Mouse (Mus musculus) hindbrain, embryonic 13.5 days (tissue): ENCODE results near the gene Marveld1. TPM values are rescaled to one million over a fixed set of nuclear protein-coding genes. Genes with fewer than 3 reads are reported as not detected.

ENCODE experiments used
- ATAC-seq: fragments of 200-750 bp; cut with Nextera tagmentation; 2 replicates; pipeline ENCODE4 v1.8.0; 2017; ENCODE audit warnings: moderate TSS enrichment; ENCODE audit not compliant: low FRiP score
- H3K27ac ChIP-seq: fragments of 300-500 bp; sonication (generic); 2 replicates; pipeline ENCODE4 v1.5.1; 2015; ENCODE audit warnings: inconsistent platforms, mild to moderate bottlenecking, moderate library complexity
- H3K27me3 ChIP-seq: fragments of 300-500 bp; sonication (generic); 2 replicates; pipeline ENCODE4 v1.6.1; 2015; ENCODE audit warnings: mild to moderate bottlenecking, inconsistent platforms
- H3K36me3 ChIP-seq: fragments of 300-500 bp; sonication (generic); 2 replicates; pipeline ENCODE4 v1.6.1; 2015; ENCODE audit warnings: mild to moderate bottlenecking, inconsistent platforms
- H3K4me1 ChIP-seq: fragments of 300-500 bp; sonication (generic); replicated peaks from 2 replicates; pipeline ENCODE4 v1.6.1; 2015; ENCODE audit warnings: inconsistent platforms
- H3K4me2 ChIP-seq: fragments of 300-500 bp; sonication (generic); 2 replicates; pipeline ENCODE4 v1.6.1; 2015; ENCODE audit warnings: inconsistent platforms, mild to moderate bottlenecking, moderate library complexity
- H3K4me3 ChIP-seq: fragments of 300-500 bp; sonication (generic); 2 replicates; pipeline ENCODE4 v1.5.1; 2015; ENCODE audit warnings: mild to moderate bottlenecking, inconsistent platforms
- H3K9ac ChIP-seq: fragments of 300-500 bp; sonication (generic); 2 replicates; pipeline ENCODE4 v1.6.1; 2015; ENCODE audit warnings: mild to moderate bottlenecking, inconsistent platforms
- H3K9me3 ChIP-seq: fragments of 300-500 bp; sonication (generic); 2 replicates; pipeline ENCODE4 v1.6.1; 2016; ENCODE audit warnings: inconsistent platforms
- WGBS: fragments of 180-500 bp; shearing (Covaris S2); methylation state at CpG from one replicate; pipeline ENCODE4 v1.1.7; 2015; 5-methylcytosine and 5-hydroxymethylcytosine counted together
- polyA plus RNA-seq: library from polyadenylated mRNA; unstranded; fragments of >200 nt; fragmentation: Nextera tagmentation; extraction: Ambion mirVana; gene quantifications from 2 replicates; pipeline ENCODE4 v1.2.1, GENCODE M21; 2015

Gene Marveld1
- polyA plus RNA-seq, 1 experiment from 2014 or later, result 1.5 TPM

DNA sequence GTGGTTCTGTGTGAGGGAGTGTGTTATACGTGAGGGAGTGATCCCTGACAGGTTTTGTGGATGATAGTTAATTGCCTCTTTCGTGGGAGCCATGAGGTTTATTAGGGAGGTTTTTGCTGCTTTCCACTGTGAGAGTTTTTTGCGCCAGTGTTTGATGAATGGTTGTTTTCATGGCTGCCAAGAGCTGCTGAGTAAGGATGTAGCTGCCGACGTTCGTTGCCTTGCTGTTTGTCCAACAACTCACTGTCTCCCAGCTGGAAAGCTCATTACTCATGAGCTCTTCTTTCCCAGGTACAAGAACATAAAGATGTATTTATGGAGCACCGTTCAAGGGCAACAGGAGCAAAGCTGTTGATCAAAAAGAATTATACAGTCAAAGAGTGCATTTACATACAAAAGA lies 17.0 kb downstream of the Marveld1 start:
- no peak overlapping the region for H3K4me2 ChIP-seq
- peaks cover 18% of the 10 kb centered on the region for H3K4me1 ChIP-seq
- WGBS, result 26% methylated on average over 7 of the region's 7 CpGs
- no peaks in the 10 kb centered on the region for H3K9me3 ChIP-seq
- H3K9ac ChIP-seq, result no peak overlapping the region
- no peak for ATAC-seq
- H3K27me3 ChIP-seq, result peaks cover 22% of the 10 kb centered on the region
- no peaks in the 10 kb centered on the region for H3K36me3 ChIP-seq
- H3K4me3 ChIP-seq, result no peak overlapping the region
- no peak overlapping the region for H3K27ac ChIP-seq

DNA sequence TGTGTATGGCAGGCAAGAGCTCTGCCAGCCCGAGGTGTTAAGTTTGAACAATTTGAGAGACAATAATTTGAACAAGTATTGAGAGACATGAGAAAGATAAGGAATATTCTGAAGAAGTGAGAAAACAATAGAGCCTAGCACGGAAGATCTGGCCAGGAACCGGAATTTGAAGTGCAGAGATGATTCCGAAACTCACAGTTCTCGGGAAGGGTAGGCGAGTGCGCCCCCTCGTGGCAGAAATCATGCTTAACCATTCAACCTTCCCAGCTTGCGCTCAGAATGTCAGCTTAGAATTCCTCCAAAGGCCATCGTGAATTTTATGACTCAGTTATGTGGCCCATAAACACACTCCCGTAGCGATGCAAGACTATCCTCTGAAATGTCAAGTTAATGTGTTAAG lies 18.9 kb downstream of the Marveld1 start:
- H3K36me3 ChIP-seq, result no peaks in the 10 kb centered on the region
- H3K27me3 ChIP-seq, result peaks cover 26% of the 10 kb centered on the region
- no peaks in the 10 kb centered on the region for H3K9me3 ChIP-seq
- 3% methylated on average over 12 of the region's 12 CpGs for WGBS
- H3K4me1 ChIP-seq, result peaks cover 21% of the 10 kb centered on the region
- H3K9ac ChIP-seq, result no peak overlapping the region
- no peak for ATAC-seq
- H3K4me2 ChIP-seq, result peak overlapping the region; percentile 37
- H3K27ac ChIP-seq, result no peak overlapping the region
- no peak overlapping the region for H3K4me3 ChIP-seq

DNA sequence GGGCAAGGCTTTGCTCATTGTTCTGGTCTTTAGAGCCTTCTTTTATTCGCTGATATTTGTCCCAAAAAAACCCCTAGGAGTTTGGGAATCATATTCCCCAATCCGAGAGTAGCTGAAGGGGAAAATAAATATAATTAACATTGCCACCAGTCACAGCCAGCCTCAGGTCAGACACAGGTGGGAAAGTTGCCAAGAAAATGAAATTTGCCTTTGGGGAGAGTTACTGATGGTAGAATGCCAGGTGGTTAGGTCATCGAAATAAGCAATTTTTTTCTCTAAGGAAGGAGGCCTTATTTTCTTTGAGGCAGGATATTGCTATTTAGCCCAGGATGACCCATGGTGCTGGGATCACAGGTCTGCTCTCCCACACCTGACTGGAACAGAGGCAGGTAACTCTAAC lies 19.6 kb downstream of the Marveld1 start:
- no peak for ATAC-seq
- WGBS, result 51% methylated on average over 3 of the region's 3 CpGs
- Histone ChIP-seq H3K4me1 (peaks cover 27% of the 10 kb centered on the region), H3K4me2 (no peak overlapping the region), H3K27ac (no peak overlapping the region), H3K9ac (no peak overlapping the region), H3K9me3 (no peaks in the 10 kb centered on the region), H3K36me3 (no peaks in the 10 kb centered on the region), H3K27me3 (peaks cover 26% of the 10 kb centered on the region), H3K4me3 (no peak overlapping the region)

DNA sequence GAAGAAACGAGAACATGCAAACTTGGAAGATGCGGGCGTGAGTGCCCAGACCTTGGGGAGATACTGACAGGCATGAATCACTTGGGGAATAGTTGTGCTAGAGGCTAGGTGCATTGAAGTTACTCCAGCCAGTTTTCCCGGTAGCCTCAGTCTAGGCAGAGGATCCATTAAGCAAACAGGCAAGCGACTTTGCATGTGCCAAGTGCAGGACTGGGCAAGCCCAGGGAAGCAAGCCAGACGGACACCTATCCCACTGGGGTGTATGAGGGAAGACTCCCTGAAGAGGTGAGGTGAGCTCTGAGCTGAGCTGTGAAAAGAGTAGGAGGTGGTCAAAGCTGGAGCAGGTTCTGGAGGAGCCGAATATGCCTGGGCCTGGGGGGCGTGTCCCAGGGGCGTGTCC lies 20.3 kb downstream of the Marveld1 start:
- Histone ChIP-seq H3K4me2 (no peak overlapping the region), H3K27me3 (peaks cover 26% of the 10 kb centered on the region), H3K4me1 (peaks cover 33% of the 10 kb centered on the region), H3K27ac (no peak overlapping the region), H3K36me3 (no peaks in the 10 kb centered on the region), H3K9me3 (no peaks in the 10 kb centered on the region), H3K4me3 (no peak overlapping the region), H3K9ac (no peak overlapping the region)
- WGBS, result 71% methylated on average over 9 of the region's 9 CpGs
- no peak for ATAC-seq

DNA sequence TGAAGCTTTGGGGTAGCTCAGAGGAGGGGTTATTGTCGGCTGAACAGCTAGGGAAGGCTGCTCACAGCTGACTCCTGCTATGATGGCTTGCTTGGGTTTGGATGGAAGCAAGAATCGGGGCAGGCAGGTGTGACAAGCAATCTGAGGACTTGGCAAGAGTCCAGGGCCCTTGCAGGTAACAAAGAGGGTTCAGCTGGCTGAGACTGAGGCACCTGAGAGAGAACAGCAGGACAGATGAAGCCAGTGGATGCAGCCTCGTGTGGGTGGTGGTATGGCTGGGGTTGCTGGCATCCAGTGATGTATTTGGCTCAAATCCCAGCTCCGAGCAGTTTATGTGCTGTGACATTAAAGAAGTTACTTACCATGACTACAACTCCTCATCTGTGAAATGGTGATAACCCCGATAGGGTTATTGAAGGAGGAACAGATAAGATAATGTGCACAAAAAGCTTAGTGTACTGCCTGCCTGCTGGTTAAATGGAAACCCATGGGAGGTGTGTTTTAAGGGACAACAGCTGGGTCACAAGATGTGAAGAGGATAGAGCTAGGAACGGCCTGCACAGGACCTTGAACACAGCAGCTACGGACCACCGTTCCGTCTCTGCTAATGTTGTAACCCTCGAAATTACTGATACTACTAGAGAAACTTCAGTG lies 22.2 kb downstream of the Marveld1 start:
- H3K4me2 ChIP-seq, result peak overlapping the region; percentile 90
- H3K27ac ChIP-seq, result peak overlapping the region; percentile 70

DNA sequence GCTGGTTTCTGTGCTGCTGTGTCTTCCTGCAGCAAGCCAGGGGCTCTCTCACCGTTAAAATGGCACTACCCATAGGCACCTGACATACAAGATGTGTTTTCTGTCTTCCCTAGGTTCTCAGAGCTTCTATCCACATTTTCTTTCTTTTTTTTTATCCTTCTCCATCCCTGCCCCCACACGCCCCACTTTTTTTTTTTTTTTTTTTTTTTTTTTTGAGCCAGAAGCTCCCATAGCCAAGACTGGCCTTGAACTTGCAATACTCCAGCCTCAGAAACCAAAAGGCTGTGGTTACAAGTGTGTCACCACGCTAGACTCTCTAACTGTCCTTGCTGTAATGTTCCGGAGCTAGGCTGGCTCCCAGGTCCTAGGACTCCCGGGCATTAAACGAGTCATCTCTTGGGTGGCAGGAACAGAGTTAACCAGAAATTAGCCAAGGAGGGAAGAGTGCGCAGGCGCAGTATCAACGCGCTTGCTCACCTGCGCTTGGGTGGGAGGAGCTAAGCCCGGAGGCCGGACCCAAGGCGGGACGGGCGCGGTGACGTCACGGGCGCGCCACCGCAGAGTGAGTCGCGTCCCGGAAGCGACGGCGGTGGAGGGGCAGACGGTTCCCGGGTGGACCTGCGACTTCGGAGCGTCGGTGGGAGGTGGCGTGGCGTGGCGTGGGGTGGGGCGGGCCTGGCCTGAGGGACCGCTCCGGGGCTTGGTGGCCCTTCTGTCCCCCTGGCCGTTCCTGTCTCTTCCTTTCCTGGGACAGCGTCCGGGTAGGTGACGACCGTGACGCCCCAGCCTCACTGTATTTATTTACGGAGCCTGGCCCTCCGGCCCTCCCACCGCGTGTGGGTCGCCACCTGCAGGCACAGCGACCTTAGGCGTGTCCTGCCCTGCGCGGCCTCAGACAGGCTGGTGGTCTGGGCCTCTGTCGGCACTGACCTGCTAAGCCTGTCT lies 23.1 kb downstream of the Marveld1 start:
- Histone ChIP-seq H3K27me3 (peaks cover 26% of the 10 kb centered on the region), H3K4me2 (peak overlapping the region; percentile 90), H3K27ac (peak overlapping the region; percentile 66), H3K9ac (peak overlapping the region; percentile 91), H3K4me1 (peaks cover 43% of the 10 kb centered on the region), H3K36me3 (no peaks in the 10 kb centered on the region), H3K9me3 (no peaks in the 10 kb centered on the region), H3K4me3 (peak overlapping the region; percentile 85)
- peak; percentile 91 for ATAC-seq
- 2% methylated on average over 51 of the region's 56 CpGs for WGBS

More for the DNA sequence above, 22.2 kb downstream of the Marveld1 start:
- ATAC-seq, result no peak
- H3K4me3 ChIP-seq, result no peak overlapping the region
- no peaks in the 10 kb centered on the region for H3K36me3 ChIP-seq
- 74% methylated on average over 10 of the region's 10 CpGs for WGBS
- peak overlapping the region; percentile 55; the same call in 1 of the 2 replicates for H3K9ac ChIP-seq
- peaks cover 39% of the 10 kb centered on the region for H3K4me1 ChIP-seq
- no peaks in the 10 kb centered on the region for H3K9me3 ChIP-seq
- H3K27me3 ChIP-seq, result peaks cover 26% of the 10 kb centered on the region

DNA sequence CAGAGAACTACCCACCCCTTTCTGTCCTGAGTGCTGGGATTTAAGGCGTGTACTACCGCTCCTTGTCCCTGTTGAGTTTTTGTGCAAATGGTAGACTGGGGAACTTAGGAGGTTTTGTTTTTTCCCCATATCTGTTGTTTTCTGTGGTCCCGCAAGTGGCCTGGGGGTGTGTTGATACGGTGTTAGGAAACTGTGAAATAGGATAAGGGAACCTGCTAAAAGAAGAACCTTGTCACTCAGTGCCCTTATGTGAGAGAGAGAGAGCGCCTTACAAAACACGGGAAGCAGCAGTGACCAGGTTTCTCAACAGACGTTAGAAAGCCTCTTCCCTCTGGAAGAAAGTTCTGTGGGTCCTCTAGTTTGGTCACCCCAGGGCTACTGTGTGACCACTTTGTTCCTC lies 29.6 kb downstream of the Marveld1 start:
- no peak overlapping the region for H3K27ac ChIP-seq
- peaks cover 35% of the 10 kb centered on the region for H3K36me3 ChIP-seq
- H3K4me3 ChIP-seq, result no peak overlapping the region
- WGBS, result 85% methylated on average over 7 of the region's 7 CpGs
- H3K4me2 ChIP-seq, result no peak overlapping the region
- H3K4me1 ChIP-seq, result peaks cover 25% of the 10 kb centered on the region
- H3K9me3 ChIP-seq, result no peaks in the 10 kb centered on the region
- no peak overlapping the region for H3K9ac ChIP-seq
- no peak for ATAC-seq
- no peaks in the 10 kb centered on the region for H3K27me3 ChIP-seq

DNA sequence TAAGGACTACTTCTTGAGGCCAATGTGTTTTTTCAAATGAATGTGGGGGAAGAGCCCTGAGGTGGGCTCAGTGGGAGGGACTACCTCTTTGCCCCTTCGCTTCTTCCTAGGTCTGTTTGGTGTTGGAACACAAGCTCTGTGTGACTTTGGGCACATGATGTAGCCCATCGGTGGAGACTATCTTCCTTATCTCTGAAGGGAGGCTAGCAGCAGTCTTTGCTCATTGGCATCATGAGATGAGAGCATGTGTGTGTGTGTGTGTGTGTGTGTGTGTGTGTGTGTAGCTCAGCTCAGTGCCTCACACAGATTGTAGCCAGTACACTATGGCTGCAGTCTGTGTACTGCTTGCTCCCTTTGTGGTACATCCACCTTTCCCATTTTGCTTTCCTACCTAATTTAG lies 30.3 kb downstream of the Marveld1 start:
- Histone ChIP-seq H3K4me2 (no peak overlapping the region), H3K27ac (no peak overlapping the region), H3K36me3 (peaks cover 40% of the 10 kb centered on the region), H3K9me3 (no peaks in the 10 kb centered on the region), H3K9ac (no peak overlapping the region), H3K4me1 (peaks cover 20% of the 10 kb centered on the region), H3K4me3 (no peak overlapping the region), H3K27me3 (no peaks in the 10 kb centered on the region)
- no peak for ATAC-seq
- WGBS, result 90% methylated on average over 2 of the region's 2 CpGs

DNA sequence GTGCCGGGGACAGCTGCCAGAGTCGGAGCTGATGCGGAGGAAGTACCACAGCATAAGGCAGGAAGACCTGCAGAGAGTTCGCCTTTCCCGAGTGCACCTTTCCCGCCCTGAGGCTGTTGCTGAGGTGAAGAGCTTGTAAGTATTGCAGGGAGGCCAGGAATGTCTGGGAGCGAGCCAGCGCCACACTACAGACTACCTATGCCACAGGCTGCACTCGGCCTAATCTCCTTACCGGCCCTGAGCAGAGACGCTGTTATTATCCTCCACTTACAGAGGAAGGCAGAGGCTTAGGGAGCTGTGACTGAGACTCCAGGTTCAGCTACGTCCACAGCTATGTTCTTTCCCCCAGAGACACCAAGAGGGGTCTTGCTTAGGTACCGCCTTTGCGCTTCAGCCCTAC lies 32.2 kb downstream of the Marveld1 start:
- Histone ChIP-seq H3K9ac (no peak overlapping the region), H3K4me2 (no peak overlapping the region), H3K9me3 (no peaks in the 10 kb centered on the region), H3K4me1 (peaks cover 10% of the 10 kb centered on the region; the same call in 1 of the 2 replicates), H3K36me3 (peaks cover 59% of the 10 kb centered on the region), H3K27ac (no peak overlapping the region), H3K4me3 (no peak overlapping the region), H3K27me3 (no peaks in the 10 kb centered on the region)
- 94% methylated on average over 14 of the region's 14 CpGs for WGBS
- ATAC-seq, result no peak

DNA sequence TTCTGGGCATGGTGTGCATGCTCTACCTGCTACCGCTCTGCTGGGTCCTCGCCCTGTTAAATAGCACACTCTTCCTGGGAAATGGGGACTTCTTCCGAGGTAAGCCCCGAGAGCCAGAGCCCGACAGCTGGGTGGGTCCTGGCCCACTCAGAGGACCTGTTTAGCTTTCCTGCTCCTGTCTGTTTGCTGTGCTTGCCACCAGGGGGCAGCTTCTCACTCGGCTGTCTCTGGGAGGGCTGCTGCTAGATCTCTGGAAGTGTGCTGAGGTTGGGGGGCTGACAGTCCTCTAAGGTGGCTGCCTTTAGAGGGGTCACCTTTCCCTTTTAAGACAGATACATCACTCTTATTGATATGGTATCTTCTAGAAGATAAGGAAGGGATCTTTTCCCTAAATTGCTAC lies 35.5 kb downstream of the Marveld1 start:
- Histone ChIP-seq H3K36me3 (peaks cover 88% of the 10 kb centered on the region), H3K27me3 (no peaks in the 10 kb centered on the region), H3K9ac (no peak overlapping the region), H3K27ac (no peak overlapping the region), H3K9me3 (no peaks in the 10 kb centered on the region), H3K4me2 (no peak overlapping the region), H3K4me1 (0 out of 2 replicates have a peak, but pooled peaks cover 3% of the 10 kb centered on the region), H3K4me3 (no peak overlapping the region)
- 73% methylated on average over 6 of the region's 6 CpGs for WGBS
- no peak for ATAC-seq

DNA sequence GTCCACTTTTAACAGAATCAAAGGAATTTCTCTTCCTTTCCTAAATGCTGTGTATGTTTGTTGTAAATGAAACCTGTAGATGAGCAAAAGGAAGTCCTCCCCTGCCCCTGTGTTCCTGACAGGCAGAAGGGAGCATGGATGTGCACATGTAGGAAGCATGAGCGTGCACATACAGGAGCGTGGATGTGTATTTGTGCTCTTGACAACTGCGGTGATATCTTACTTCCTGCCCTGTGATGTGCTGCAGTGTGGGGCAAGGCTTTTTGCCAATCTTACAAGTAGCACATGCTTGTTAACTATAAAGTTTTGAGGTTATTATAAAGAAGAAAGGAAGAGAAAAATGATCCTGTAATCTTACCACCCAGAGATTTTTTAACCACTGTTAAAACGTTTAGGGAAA lies 42.5 kb downstream of the Marveld1 start:
- no peaks in the 10 kb centered on the region; the same call in 1 of the 2 replicates for H3K4me1 ChIP-seq
- H3K4me3 ChIP-seq, result no peak overlapping the region
- no peaks in the 10 kb centered on the region for H3K27me3 ChIP-seq
- 85% methylated on average over 4 of the region's 4 CpGs for WGBS
- H3K9me3 ChIP-seq, result no peaks in the 10 kb centered on the region
- no peak overlapping the region for H3K27ac ChIP-seq
- H3K9ac ChIP-seq, result no peak overlapping the region
- no peak for ATAC-seq
- no peak overlapping the region for H3K4me2 ChIP-seq
- peaks cover 87% of the 10 kb centered on the region for H3K36me3 ChIP-seq

DNA sequence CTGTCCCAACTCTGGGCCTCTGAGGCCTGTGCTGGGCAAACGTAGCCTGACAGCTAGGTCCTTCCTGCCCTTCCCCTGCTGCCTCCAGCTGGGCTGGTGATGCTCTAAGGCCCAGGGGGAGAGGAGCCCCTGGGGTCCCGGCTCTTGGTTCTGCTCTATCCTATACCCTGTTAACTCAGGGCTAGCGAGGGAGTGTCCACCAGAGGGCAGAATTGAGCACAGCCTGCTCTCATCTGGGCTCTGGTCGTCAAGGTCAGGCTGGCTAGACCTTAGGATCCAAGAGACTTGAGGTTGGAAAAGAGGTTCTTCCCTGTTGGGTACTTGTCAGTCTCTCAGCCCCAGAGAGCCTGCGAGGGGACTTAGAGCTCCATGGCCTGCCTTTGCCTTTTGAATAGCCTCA lies 43.3 kb downstream of the Marveld1 start:
- no peak overlapping the region for H3K4me3 ChIP-seq
- H3K27ac ChIP-seq, result no peak overlapping the region
- ATAC-seq, result 0 out of 2 replicates have a peak, but pooled peaks have one; percentile 57
- H3K4me2 ChIP-seq, result no peak overlapping the region
- H3K36me3 ChIP-seq, result peaks cover 81% of the 10 kb centered on the region
- 19% methylated on average over 5 of the region's 5 CpGs for WGBS
- no peak overlapping the region for H3K9ac ChIP-seq
- no peaks in the 10 kb centered on the region; the same call in 1 of the 2 replicates for H3K4me1 ChIP-seq
- no peaks in the 10 kb centered on the region for H3K27me3 ChIP-seq
- H3K9me3 ChIP-seq, result no peaks in the 10 kb centered on the region
